Mouse (Mus musculus): ENCODE results near the gene Slc35e4. TPM values are rescaled to one million over a fixed set of nuclear protein-coding genes. Genes with fewer than 3 reads are reported as not detected.

The Slc35e4 gene
- polyA plus RNA-seq, 1 experiment from 2014 or later, result 6.5 TPM

DNA sequence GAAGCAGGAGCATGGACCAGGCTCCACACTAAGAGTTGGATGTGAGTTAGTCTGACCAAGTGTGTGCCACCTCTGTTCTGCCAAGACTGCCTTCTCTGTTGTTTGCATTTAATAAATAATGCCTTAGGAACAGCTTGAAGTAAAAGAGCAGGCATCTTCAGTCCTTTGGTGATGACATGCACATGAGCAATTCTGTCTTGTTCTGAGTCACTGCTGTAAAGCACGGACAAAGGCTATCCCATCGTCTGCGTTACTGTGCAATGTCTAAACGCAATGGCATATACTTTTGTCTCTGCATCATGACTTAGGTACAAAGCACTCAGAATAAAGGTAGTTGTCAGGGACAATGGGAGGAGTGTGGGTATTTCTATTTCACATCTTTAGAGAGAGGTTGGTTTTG, 54.7 kb downstream of the Slc35e4 start:
- H3K36me3 ChIP-seq (replicated peaks), result no peaks in the 10 kb centered on the region
- no peak overlapping the region for H3K27ac ChIP-seq
- H3K4me2 ChIP-seq, result no peak overlapping the region
- ATAC-seq (ENCODE audit: low FRiP score), result no peak
- H3K4me3 ChIP-seq (replicated peaks), result no peak overlapping the region
- no peak overlapping the region for H3K9ac ChIP-seq
- peaks cover 10% of the 10 kb centered on the region for H3K4me1 ChIP-seq
- peaks cover 31% of the 10 kb centered on the region for H3K27me3 ChIP-seq
- no peaks in the 10 kb centered on the region for H3K9me3 ChIP-seq
- 87% methylated on average over 4 of the region's 4 CpGs for WGBS

DNA sequence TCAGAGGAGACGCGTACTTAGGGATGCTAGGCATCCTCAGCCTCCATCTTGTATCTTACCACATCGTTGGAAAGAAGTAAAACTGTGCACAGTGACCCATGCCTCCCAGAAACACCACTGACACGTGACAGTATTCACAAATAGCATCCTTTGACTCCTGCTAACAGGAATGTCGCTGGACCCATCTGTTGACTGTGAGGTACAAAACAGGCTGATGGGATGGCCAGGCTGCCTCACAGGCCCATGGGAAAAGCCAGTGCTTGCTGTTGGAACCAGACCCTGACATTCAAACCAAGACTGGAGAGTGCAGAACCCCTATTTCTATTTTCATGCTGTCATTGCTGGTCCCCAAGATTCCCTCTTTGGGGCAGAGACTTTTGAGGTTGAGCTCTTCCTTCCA, 56.6 kb downstream of the Slc35e4 start:
- no peaks in the 10 kb centered on the region for H3K36me3 ChIP-seq (replicated peaks)
- no peaks in the 10 kb centered on the region for H3K4me1 ChIP-seq
- H3K27me3 ChIP-seq, result peaks cover 16% of the 10 kb centered on the region
- H3K9ac ChIP-seq, result no peak overlapping the region
- no peak overlapping the region for H3K27ac ChIP-seq
- WGBS, result 80% methylated on average over 5 of the region's 5 CpGs
- no peak overlapping the region for H3K4me2 ChIP-seq
- no peaks in the 10 kb centered on the region for H3K9me3 ChIP-seq
- H3K4me3 ChIP-seq (replicated peaks), result no peak overlapping the region
- ATAC-seq (ENCODE audit: low FRiP score), result no peak

Other genes with a start within 250 kb of the Slc35e4 start
- 3.4 and 4.0 TPM in 2 replicates for gene Osbp2, start 50.8 kb downstream of the Slc35e4 start, polyA plus RNA-seq (2016; fragmentation: Nextera tagmentation; extraction: Ambion mirVana)
- 0.79 and 0.92 TPM in 2 replicates for gene 4921536K21Rik, start 19.6 kb downstream of the Slc35e4 start, polyA plus RNA-seq (2016; fragmentation: Nextera tagmentation; extraction: Ambion mirVana)
- gene Dusp18, start 19.4 kb downstream of the Slc35e4 start, polyA plus RNA-seq (2016; fragmentation: Nextera tagmentation; extraction: Ambion mirVana), result 28.0 and 29.8 TPM in 2 replicates
- 17.0 and 19.1 TPM in 2 replicates for gene Tcn2, start 17.5 kb upstream of the Slc35e4 start, polyA plus RNA-seq (2016; fragmentation: Nextera tagmentation; extraction: Ambion mirVana)
- gene Pes1, start 49.3 kb upstream of the Slc35e4 start, polyA plus RNA-seq (2016; fragmentation: Nextera tagmentation; extraction: Ambion mirVana), result 81.2 and 92.8 TPM in 2 replicates
- gene 4930556J24Rik, start 62.1 kb upstream of the Slc35e4 start, polyA plus RNA-seq (2016; fragmentation: Nextera tagmentation; extraction: Ambion mirVana), result 0.27 and 0.46 TPM in 2 replicates
- gene Gal3st1, start 69.0 kb upstream of the Slc35e4 start, polyA plus RNA-seq (2016; fragmentation: Nextera tagmentation; extraction: Ambion mirVana), result 0.95 and 1.3 TPM in 2 replicates
- gene Sec14l4, start 116.8 kb upstream of the Slc35e4 start, polyA plus RNA-seq (2016; fragmentation: Nextera tagmentation; extraction: Ambion mirVana), result 0.42 TPM in 1 of 2 replicates, not detected in the other
- gene Sec14l3, start 150.2 kb upstream of the Slc35e4 start, polyA plus RNA-seq (2016; fragmentation: Nextera tagmentation; extraction: Ambion mirVana), result 0.26 TPM in 1 of 2 replicates, not detected in the other
- gene Mtfp1, start 180.8 kb upstream of the Slc35e4 start, polyA plus RNA-seq (2016; fragmentation: Nextera tagmentation; extraction: Ambion mirVana), result 5.6 and 8.0 TPM in 2 replicates
- 2.6 and 3.2 TPM in 2 replicates for gene Sec14l2, start 208.8 kb upstream of the Slc35e4 start, polyA plus RNA-seq (2016; fragmentation: Nextera tagmentation; extraction: Ambion mirVana)
- gene Rnf215, start 220.5 kb upstream of the Slc35e4 start, polyA plus RNA-seq (2016; fragmentation: Nextera tagmentation; extraction: Ambion mirVana), result 35.5 and 37.0 TPM in 2 replicates
- gene Ccdc157, start 245.6 kb upstream of the Slc35e4 start, polyA plus RNA-seq (2016; fragmentation: Nextera tagmentation; extraction: Ambion mirVana), result 7.4 and 8.5 TPM in 2 replicates
- gene Sf3a1, start 245.7 kb upstream of the Slc35e4 start, polyA plus RNA-seq (2016; fragmentation: Nextera tagmentation; extraction: Ambion mirVana), result 83.9 and 88.4 TPM in 2 replicates

All from forebrain, embryonic 12.5 days (tissue).